Mouse (Mus musculus): ENCODE measurements around the gene Shh. TPM values are rescaled to one million over a fixed set of nuclear protein-coding genes. Genes with fewer than 3 reads are reported as not detected.
A peak's percentile ranks its signal among the peaks of the same experiment; 100 is the strongest.

Gene Shh
- polyA plus RNA-seq, 1 experiment from 2014 or later: 2.3 TPM

- DNase-seq (ENCODE audit: low spot score) (no peak), ATAC-seq (replicated peaks; ENCODE audit: low FRiP score) (no peak)
- H3K9me3 ChIP-seq (ENCODE audit: control insufficient read depth, low read length): no peaks in the 10 kb centered on the region
- H3K4me2 ChIP-seq (ENCODE audit: low read depth, low read length, severe bottlenecking): no peak overlapping the region
- H3K27ac ChIP-seq (ENCODE audit: low read depth, low read length): no peak overlapping the region
- no peaks in the 10 kb centered on the region for H3K36me3 ChIP-seq (ENCODE audit: control insufficient read depth, insufficient read depth, low read length)
- H3K4me1 ChIP-seq (replicated peaks; ENCODE audit: control insufficient read depth, insufficient read depth, low read length): no peaks in the 10 kb centered on the region
- H3K27me3 ChIP-seq (ENCODE audit: control insufficient read depth, insufficient read depth, low read length): peaks cover 8% of the 10 kb centered on the region; the same call in 1 of the 2 replicates
- WGBS: 88% methylated on average over 5 of the region's 5 CpGs
- H3K9ac ChIP-seq (ENCODE audit: low read length): no peak overlapping the region
- H3K4me3 ChIP-seq (ENCODE audit: low read depth, low read length): no peak overlapping the region
These were observed 6.5 kb upstream of the Shh start for GRCm38 (mm10) chr5:28473556-28473955.

- ATAC-seq (replicated peaks; ENCODE audit: low FRiP score) (peak; percentile 50; the same call in 1 of the 2 replicates), DNase-seq (ENCODE audit: low spot score) (peak; percentile 74)
- Histone ChIP-seq H3K27me3 (ENCODE audit: control insufficient read depth, insufficient read depth, low read length) (peaks cover 47% of the 10 kb centered on the region), H3K36me3 (ENCODE audit: control insufficient read depth, insufficient read depth, low read length) (no peaks in the 10 kb centered on the region), H3K4me1 (replicated peaks; ENCODE audit: control insufficient read depth, insufficient read depth, low read length) (peaks cover 7% of the 10 kb centered on the region; the same call in 1 of the 2 replicates), H3K27ac (ENCODE audit: low read depth, low read length) (no peak overlapping the region), H3K9ac (ENCODE audit: low read length) (no peak overlapping the region), H3K4me2 (ENCODE audit: low read depth, low read length, severe bottlenecking) (no peak overlapping the region), H3K9me3 (ENCODE audit: control insufficient read depth, low read length) (no peaks in the 10 kb centered on the region), H3K4me3 (ENCODE audit: low read depth, low read length) (no peak overlapping the region)
- WGBS: 4% methylated on average over 9 of the region's 9 CpGs
These were observed 2.6 kb upstream of the Shh start for GRCm38 (mm10) chr5:28469525-28470202.

- Histone ChIP-seq H3K4me3 (ENCODE audit: low read depth, low read length) (peak overlapping the region; percentile 42), H3K9me3 (ENCODE audit: control insufficient read depth, low read length) (no peaks in the 10 kb centered on the region), H3K4me1 (replicated peaks; ENCODE audit: control insufficient read depth, insufficient read depth, low read length) (peaks cover 16% of the 10 kb centered on the region; the same call in 1 of the 2 replicates), H3K36me3 (ENCODE audit: control insufficient read depth, insufficient read depth, low read length) (no peaks in the 10 kb centered on the region), H3K9ac (ENCODE audit: low read length) (peak overlapping the region; percentile 14; the same call in 1 of the 2 replicates), H3K27me3 (ENCODE audit: control insufficient read depth, insufficient read depth, low read length) (peaks cover 80% of the 10 kb centered on the region), H3K4me2 (ENCODE audit: low read depth, low read length, severe bottlenecking) (peak overlapping the region; percentile 77), H3K27ac (ENCODE audit: low read depth, low read length) (no peak overlapping the region)
- WGBS: 0% methylated on average over 15 of the region's 15 CpGs
- ATAC-seq (replicated peaks; ENCODE audit: low FRiP score) (no peak), DNase-seq (ENCODE audit: low spot score) (no peak)
These were observed 705 bp downstream of the Shh start for GRCm38 (mm10) chr5:28466351-28466750.

GRCm38 (mm10) chr5:28465526-28465925 is 1.5 kb downstream of the Shh start:
- peaks cover 88% of the 10 kb centered on the region for H3K27me3 ChIP-seq (ENCODE audit: control insufficient read depth, insufficient read depth, low read length)
- H3K4me1 ChIP-seq (replicated peaks; ENCODE audit: control insufficient read depth, insufficient read depth, low read length): peaks cover 16% of the 10 kb centered on the region; the same call in 1 of the 2 replicates
- H3K9ac ChIP-seq (ENCODE audit: low read length): peak overlapping the region; percentile 32
- H3K4me3 ChIP-seq (ENCODE audit: low read depth, low read length): peak overlapping the region; percentile 42
- under 1% methylated on average over 18 of the region's 18 CpGs for WGBS
- DNase-seq (ENCODE audit: low spot score): no peak
- H3K36me3 ChIP-seq (ENCODE audit: control insufficient read depth, insufficient read depth, low read length): no peaks in the 10 kb centered on the region
- H3K9me3 ChIP-seq (ENCODE audit: control insufficient read depth, low read length): no peaks in the 10 kb centered on the region
- H3K27ac ChIP-seq (ENCODE audit: low read depth, low read length): no peak overlapping the region
- ATAC-seq (replicated peaks; ENCODE audit: low FRiP score): no peak
- peak overlapping the region; percentile 77 for H3K4me2 ChIP-seq (ENCODE audit: low read depth, low read length, severe bottlenecking)

- peak overlapping the region; percentile 77 for H3K4me2 ChIP-seq (ENCODE audit: low read depth, low read length, severe bottlenecking)
- H3K27ac ChIP-seq (ENCODE audit: low read depth, low read length): no peak overlapping the region
- under 1% methylated on average over 29 of the region's 29 CpGs for WGBS
- peaks cover 20% of the 10 kb centered on the region; the same call in 1 of the 2 replicates for H3K4me1 ChIP-seq (replicated peaks; ENCODE audit: control insufficient read depth, insufficient read depth, low read length)
- peak overlapping the region; percentile 42 for H3K4me3 ChIP-seq (ENCODE audit: low read depth, low read length)
- no peaks in the 10 kb centered on the region for H3K36me3 ChIP-seq (ENCODE audit: control insufficient read depth, insufficient read depth, low read length)
- peak; percentile 62 for DNase-seq (ENCODE audit: low spot score)
- peaks cover 93% of the 10 kb centered on the region for H3K27me3 ChIP-seq (ENCODE audit: control insufficient read depth, insufficient read depth, low read length)
- no peak for ATAC-seq (replicated peaks; ENCODE audit: low FRiP score)
- peak overlapping the region; percentile 32 for H3K9ac ChIP-seq (ENCODE audit: low read length)
- no peaks in the 10 kb centered on the region for H3K9me3 ChIP-seq (ENCODE audit: control insufficient read depth, low read length)
These were observed 2.0 kb downstream of the Shh start for GRCm38 (mm10) chr5:28465099-28465406.

GRCm38 (mm10) chr5:28464361-28465098 is 2.5 kb downstream of the Shh start:
- Histone ChIP-seq H3K27ac (ENCODE audit: low read depth, low read length) (no peak overlapping the region), H3K4me3 (ENCODE audit: low read depth, low read length) (peak overlapping the region; percentile 42)
- ATAC-seq (replicated peaks; ENCODE audit: low FRiP score): no peak

GRCm38 (mm10) chr5:28463656-28464055 is 3.4 kb downstream of the Shh start:
- no peaks in the 10 kb centered on the region for H3K9me3 ChIP-seq (ENCODE audit: control insufficient read depth, low read length)
- no peak for DNase-seq (ENCODE audit: low spot score)
- ATAC-seq (replicated peaks; ENCODE audit: low FRiP score): no peak
- no peaks in the 10 kb centered on the region for H3K36me3 ChIP-seq (ENCODE audit: control insufficient read depth, insufficient read depth, low read length)
- peaks cover 100% of the 10 kb centered on the region for H3K27me3 ChIP-seq (ENCODE audit: control insufficient read depth, insufficient read depth, low read length)
- H3K4me1 ChIP-seq (replicated peaks; ENCODE audit: control insufficient read depth, insufficient read depth, low read length): peaks cover 27% of the 10 kb centered on the region; the same call in 1 of the 2 replicates
- no peak overlapping the region for H3K9ac ChIP-seq (ENCODE audit: low read length)
- H3K4me2 ChIP-seq (ENCODE audit: low read depth, low read length, severe bottlenecking): peak overlapping the region; percentile 77; the same call in 1 of the 2 replicates
- H3K27ac ChIP-seq (ENCODE audit: low read depth, low read length): no peak overlapping the region
- 1% methylated on average over 10 of the region's 10 CpGs for WGBS
- peak overlapping the region; percentile 42 for H3K4me3 ChIP-seq (ENCODE audit: low read depth, low read length)

More at GRCm38 (mm10) chr5:28464361-28465098, 2.5 kb downstream of the Shh start:
- Histone ChIP-seq H3K9ac (ENCODE audit: low read length) (peak overlapping the region; percentile 32), H3K4me1 (replicated peaks; ENCODE audit: control insufficient read depth, insufficient read depth, low read length) (peaks cover 25% of the 10 kb centered on the region; the same call in 1 of the 2 replicates), H3K4me2 (ENCODE audit: low read depth, low read length, severe bottlenecking) (peak overlapping the region; percentile 77), H3K9me3 (ENCODE audit: control insufficient read depth, low read length) (no peaks in the 10 kb centered on the region), H3K36me3 (ENCODE audit: control insufficient read depth, insufficient read depth, low read length) (no peaks in the 10 kb centered on the region), H3K27me3 (ENCODE audit: control insufficient read depth, insufficient read depth, low read length) (peaks cover 96% of the 10 kb centered on the region)
- WGBS: under 1% methylated on average over 75 of the region's 76 CpGs
- peak; percentile 63 for DNase-seq (ENCODE audit: low spot score)

- H3K9me3 ChIP-seq (ENCODE audit: control insufficient read depth, low read length): no peaks in the 10 kb centered on the region
- H3K4me2 ChIP-seq (ENCODE audit: low read depth, low read length, severe bottlenecking): peak overlapping the region; percentile 36; the same call in 1 of the 2 replicates
- peak; percentile 51 for DNase-seq (ENCODE audit: low spot score)
- no peaks in the 10 kb centered on the region for H3K36me3 ChIP-seq (ENCODE audit: control insufficient read depth, insufficient read depth, low read length)
- H3K9ac ChIP-seq (ENCODE audit: low read length): peak overlapping the region; percentile 32; the same call in 1 of the 2 replicates
- no peak for ATAC-seq (replicated peaks; ENCODE audit: low FRiP score)
- no peak overlapping the region for H3K27ac ChIP-seq (ENCODE audit: low read depth, low read length)
- H3K27me3 ChIP-seq (ENCODE audit: control insufficient read depth, insufficient read depth, low read length): peaks cover 100% of the 10 kb centered on the region
- WGBS: 1% methylated on average over 33 of the region's 33 CpGs
- peaks cover 31% of the 10 kb centered on the region; the same call in 1 of the 2 replicates for H3K4me1 ChIP-seq (replicated peaks; ENCODE audit: control insufficient read depth, insufficient read depth, low read length)
- H3K4me3 ChIP-seq (ENCODE audit: low read depth, low read length): peak overlapping the region; percentile 42
These were observed 4.1 kb downstream of the Shh start for GRCm38 (mm10) chr5:28462741-28463590.
